Mouse (Mus musculus): Measurements from ENCODE around the gene Abtb2. TPM values are rescaled to one million over a fixed set of nuclear protein-coding genes. Genes with fewer than 3 reads are reported as not detected.

The Abtb2 gene
- total RNA-seq, 1 experiment, result 5.5 TPM

DNA sequence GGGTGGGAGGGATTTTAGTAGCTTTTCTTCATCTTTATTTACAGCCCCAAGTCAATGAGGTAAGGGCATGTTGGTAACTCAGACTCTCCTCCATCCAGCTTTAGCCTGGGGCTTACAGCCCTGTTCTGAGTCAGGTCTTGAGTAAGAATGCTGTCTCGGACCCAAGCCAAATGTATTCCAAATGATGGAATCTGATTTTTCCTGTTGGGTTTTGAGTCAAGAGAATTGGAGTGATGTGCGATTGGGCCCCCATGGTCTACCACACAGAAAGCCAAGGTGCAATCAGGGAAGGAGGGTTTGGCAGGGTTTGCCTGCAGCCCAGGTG is 66.8 kb downstream of the Abtb2 start:
- TF ChIP-seq CHD2 (IDR thresholded peaks at IDR 0.05; ENCODE audit: low read depth, low read length) (no peak), ZNF384 (IDR thresholded peaks at IDR 0.05; ENCODE audit: low read depth, low read length) (no peak), ZC3H11A (IDR thresholded peaks at IDR 0.05; ENCODE audit: borderline replicate concordance, low read depth, low read length) (no peak)
- no peaks in the 10 kb centered on the region for H3K9me3 ChIP-seq (ENCODE audit: control insufficient read depth, insufficient read depth, low read depth, low read length)
- no peak overlapping the region for H3K27ac ChIP-seq (ENCODE audit: insufficient read depth, low read depth, low read length, poor library complexity, severe bottlenecking)
- peaks cover 0 to 4% of the 10 kb centered on the region in 2 experiments; a peak in 1 of 4 replicates for H3K4me1 ChIP-seq (ENCODE audit: control insufficient read depth in 2 of 2, insufficient read depth in 2 of 2, low read length in 2 of 2, poor library complexity in 1 of 2)
- no peak overlapping the region for H3K9ac ChIP-seq (ENCODE audit: insufficient read depth, low read depth, low read length, poor library complexity, severe bottlenecking)
- DNase-seq (ENCODE audit: low read depth, low spot score), result no peak
- no peak overlapping the region for H3K4me3 ChIP-seq (ENCODE audit: insufficient read depth in 1 of 2, low read depth in 1 of 2, low read length in 2 of 2, poor library complexity in 1 of 2, severe bottlenecking in 1 of 2)
- in situ Hi-C loops (cut with MboI; ENCODE audit: low sequenced_read_pairs in 2 of 2, unreplicated experiment in 2 of 2), result no loop called here
- H3K36me3 ChIP-seq (ENCODE audit: control insufficient read depth, insufficient read depth, low read length, poor library complexity, severe bottlenecking), result no peaks in the 10 kb centered on the region

GRCm38 (mm10) chr2:103635731-103636487 is 69.8 kb downstream of the Abtb2 start:
- H3K9me3 ChIP-seq (ENCODE audit: control insufficient read depth, insufficient read depth, low read depth, low read length), result no peaks in the 10 kb centered on the region
- H3K4me3 ChIP-seq (ENCODE audit: insufficient read depth in 1 of 2, low read depth in 1 of 2, low read length in 2 of 2, poor library complexity in 1 of 2, severe bottlenecking in 1 of 2), result no peak overlapping the region
- TF ChIP-seq HCFC1 (IDR thresholded peaks at IDR 0.05; ENCODE audit: borderline replicate concordance, insufficient read depth, low read length) (no peak), CHD2 (IDR thresholded peaks at IDR 0.05; ENCODE audit: low read depth, low read length) (no peak), MAFK (IDR thresholded peaks at IDR 0.05; ENCODE audit: insufficient read depth, low read depth, low read length) (no peak), ZNF384 (IDR thresholded peaks at IDR 0.05; ENCODE audit: low read depth, low read length) (no peak), ZC3H11A (IDR thresholded peaks at IDR 0.05; ENCODE audit: borderline replicate concordance, low read depth, low read length) (no peak)
- DNase-seq (ENCODE audit: low read depth, low spot score), result no peak
- in situ Hi-C loops (cut with MboI; ENCODE audit: low sequenced_read_pairs in 2 of 2, unreplicated experiment in 2 of 2), result no loop called here
- H3K36me3 ChIP-seq (ENCODE audit: control insufficient read depth, insufficient read depth, low read length, poor library complexity, severe bottlenecking), result no peaks in the 10 kb centered on the region
- H3K4me1 ChIP-seq (ENCODE audit: control insufficient read depth in 2 of 2, insufficient read depth in 2 of 2, low read length in 2 of 2, poor library complexity in 1 of 2), result no peaks in the 10 kb centered on the region
- no peak overlapping the region for H3K27ac ChIP-seq (ENCODE audit: insufficient read depth, low read depth, low read length, poor library complexity, severe bottlenecking)
- H3K9ac ChIP-seq (ENCODE audit: insufficient read depth, low read depth, low read length, poor library complexity, severe bottlenecking), result no peak overlapping the region

- TF ChIP-seq ZC3H11A (IDR thresholded peaks at IDR 0.05; ENCODE audit: borderline replicate concordance, low read depth, low read length), result no peak
- Histone ChIP-seq H3K27ac (ENCODE audit: insufficient read depth, low read depth, low read length, poor library complexity, severe bottlenecking) (no peak overlapping the region), H3K9ac (ENCODE audit: insufficient read depth, low read depth, low read length, poor library complexity, severe bottlenecking) (no peak overlapping the region), H3K4me1 (ENCODE audit: control insufficient read depth in 2 of 2, insufficient read depth in 2 of 2, low read length in 2 of 2, poor library complexity in 1 of 2) (no peaks in the 10 kb centered on the region), H3K9me3 (ENCODE audit: control insufficient read depth, insufficient read depth, low read depth, low read length) (no peaks in the 10 kb centered on the region), H3K36me3 (ENCODE audit: control insufficient read depth, insufficient read depth, low read length, poor library complexity, severe bottlenecking) (no peaks in the 10 kb centered on the region), H3K4me3 (ENCODE audit: insufficient read depth in 1 of 2, low read depth in 1 of 2, low read length in 2 of 2, poor library complexity in 1 of 2, severe bottlenecking in 1 of 2) (no peak overlapping the region)
- DNase-seq (ENCODE audit: low read depth, low spot score), result no peak
- in situ Hi-C loops (cut with MboI; ENCODE audit: low sequenced_read_pairs in 2 of 2, unreplicated experiment in 2 of 2), result no loop called here
Observed at GRCm38 (mm10) chr2:103637385-103637784, 71.3 kb downstream of the Abtb2 start.

- no peaks in the 10 kb centered on the region for H3K9me3 ChIP-seq (ENCODE audit: control insufficient read depth, insufficient read depth, low read depth, low read length)
- H3K27ac ChIP-seq (ENCODE audit: insufficient read depth, low read depth, low read length, poor library complexity, severe bottlenecking), result no peak overlapping the region
- H3K4me3 ChIP-seq (ENCODE audit: insufficient read depth in 1 of 2, low read depth in 1 of 2, low read length in 2 of 2, poor library complexity in 1 of 2, severe bottlenecking in 1 of 2), result no peak overlapping the region
- DNase-seq (ENCODE audit: low read depth, low spot score), result no peak
- no peak overlapping the region for H3K9ac ChIP-seq (ENCODE audit: insufficient read depth, low read depth, low read length, poor library complexity, severe bottlenecking)
- in situ Hi-C loops (cut with MboI; ENCODE audit: low sequenced_read_pairs in 2 of 2, unreplicated experiment in 2 of 2), result no loop called here
- no peaks in the 10 kb centered on the region for H3K4me1 ChIP-seq (ENCODE audit: control insufficient read depth in 2 of 2, insufficient read depth in 2 of 2, low read length in 2 of 2, poor library complexity in 1 of 2)
- no peaks in the 10 kb centered on the region for H3K36me3 ChIP-seq (ENCODE audit: control insufficient read depth, insufficient read depth, low read length, poor library complexity, severe bottlenecking)
- TF ChIP-seq HCFC1 (IDR thresholded peaks at IDR 0.05; ENCODE audit: borderline replicate concordance, insufficient read depth, low read length) (no peak), MAFK (IDR thresholded peaks at IDR 0.05; ENCODE audit: insufficient read depth, low read depth, low read length) (no peak), ZNF384 (IDR thresholded peaks at IDR 0.05; ENCODE audit: low read depth, low read length) (no peak), ZC3H11A (IDR thresholded peaks at IDR 0.05; ENCODE audit: borderline replicate concordance, low read depth, low read length) (no peak), CHD2 (IDR thresholded peaks at IDR 0.05; ENCODE audit: low read depth, low read length) (no peak)
Observed at GRCm38 (mm10) chr2:103637943-103638342, 71.8 kb downstream of the Abtb2 start.

GRCm38 (mm10) chr2:103639701-103640100 is 73.6 kb downstream of the Abtb2 start:
- TF ChIP-seq HCFC1 (IDR thresholded peaks at IDR 0.05; ENCODE audit: borderline replicate concordance, insufficient read depth, low read length) (no peak), ZNF384 (IDR thresholded peaks at IDR 0.05; ENCODE audit: low read depth, low read length) (no peak), MAFK (IDR thresholded peaks at IDR 0.05; ENCODE audit: insufficient read depth, low read depth, low read length) (no peak), CHD2 (IDR thresholded peaks at IDR 0.05; ENCODE audit: low read depth, low read length) (no peak), ZC3H11A (IDR thresholded peaks at IDR 0.05; ENCODE audit: borderline replicate concordance, low read depth, low read length) (no peak)
- Histone ChIP-seq H3K9me3 (ENCODE audit: control insufficient read depth, insufficient read depth, low read depth, low read length) (no peaks in the 10 kb centered on the region), H3K36me3 (ENCODE audit: control insufficient read depth, insufficient read depth, low read length, poor library complexity, severe bottlenecking) (no peaks in the 10 kb centered on the region), H3K4me1 (ENCODE audit: control insufficient read depth in 2 of 2, insufficient read depth in 2 of 2, low read length in 2 of 2, poor library complexity in 1 of 2) (no peaks in the 10 kb centered on the region), H3K9ac (ENCODE audit: insufficient read depth, low read depth, low read length, poor library complexity, severe bottlenecking) (no peak overlapping the region), H3K27ac (ENCODE audit: insufficient read depth, low read depth, low read length, poor library complexity, severe bottlenecking) (no peak overlapping the region), H3K4me3 (ENCODE audit: insufficient read depth in 1 of 2, low read depth in 1 of 2, low read length in 2 of 2, poor library complexity in 1 of 2, severe bottlenecking in 1 of 2) (no peak overlapping the region)
- in situ Hi-C loops (cut with MboI; ENCODE audit: low sequenced_read_pairs in 2 of 2, unreplicated experiment in 2 of 2), result no loop called here
- no peak for DNase-seq (ENCODE audit: low read depth, low spot score)

Measured in ES-E14 (cell line).